ENCODE assay signal across 7 mouse cellular contexts in genomic region chr19:11966201-11966636, GRCm38 (mm10). TPM values are rescaled to one million over a fixed set of nuclear protein-coding genes. Genes with fewer than 3 reads are reported as not detected.
DNase-seq lines count a peak whose midpoint lies in the region; ATAC-seq lines count a peak whose summit lies in the region.

No protein-coding gene starts in this region.

- peak overlapping the region; percentile 82 for H3K4me3 ChIP-seq in limb, embryonic 10.5 days
- peak overlapping the region; percentile 88 for H3K4me3 ChIP-seq in midbrain, embryonic 13.5 days (replicated peaks)

- peak overlapping the region; percentile 86 for H3K9ac ChIP-seq in midbrain, embryonic 13.5 days (replicated peaks)

- no peaks in the 10 kb centered on the region for H3K9me3 ChIP-seq in limb, embryonic 10.5 days (replicated peaks)
- no peaks in the 10 kb centered on the region for H3K9me3 ChIP-seq in midbrain, embryonic 13.5 days

- peak overlapping the region; percentile 87 for H3K27ac ChIP-seq in limb, embryonic 10.5 days
- H3K27ac ChIP-seq in midbrain, embryonic 13.5 days: peak overlapping the region; percentile 84

- H3K4me2 ChIP-seq in midbrain, embryonic 13.5 days (replicated peaks): peak overlapping the region; percentile 90

- peaks cover 25% of the 10 kb centered on the region for H3K36me3 ChIP-seq in limb, embryonic 10.5 days
- peaks cover 18% of the 10 kb centered on the region for H3K36me3 ChIP-seq in midbrain, embryonic 13.5 days

- H3K4me1 ChIP-seq in limb, embryonic 10.5 days: peaks cover 12% of the 10 kb centered on the region
- H3K4me1 ChIP-seq in midbrain, embryonic 13.5 days (replicated peaks): peaks cover 32% of the 10 kb centered on the region

- WGBS in limb, embryonic 10.5 days: 2% methylated on average over 18 of the region's 18 CpGs
- under 1% methylated on average over 18 of the region's 18 CpGs for WGBS in midbrain, embryonic 13.5 days

- DNase-seq in adrenal gland, adult (ENCODE audit: inconsistent age in 2 of 2, low spot score in 1 of 2): peak; percentile 63 to 80
- DNase-seq in cerebellum, postnatal 4 days (ENCODE audit: low spot score in 2 of 2): peak; percentile 32 to 50
- peak; percentile 29 for DNase-seq in gastrocnemius, postnatal 14 days
- DNase-seq in kidney, adult 18-20 months: peak; percentile 50
- peak; percentile 54 for DNase-seq in limb, embryonic 10.5 days (ENCODE audit: low spot score)
- DNase-seq in spleen, adult 18-20 months: peak; percentile 44 to 54

- intact Hi-C loops in gastrocnemius, postnatal 14 days (cut with DNase I; ENCODE audit: low total_unique reads): no loop called here

- no peaks in the 10 kb centered on the region for H3K27me3 ChIP-seq in limb, embryonic 10.5 days (ENCODE audit: low read depth, poor library complexity, severe bottlenecking)
- H3K27me3 ChIP-seq in midbrain, embryonic 13.5 days: no peaks in the 10 kb centered on the region

- ATAC-seq in midbrain, embryonic 13.5 days: peak; percentile 1; the same call in 1 of the 2 replicates

RNA-seq across cellular contexts. Expression of gene Osbp, which starts 0.5 kb away (rescaled TPM):
- total RNA-seq in gastrocnemius, postnatal 14 days (2021): 10 to 100 TPM; 70.8 to 71.5 TPM
- polyA plus RNA-seq in limb, embryonic 10.5 days (2016; fragmentation: Nextera tagmentation; extraction: Ambion mirVana): 3.3 and 3.4 TPM in 2 replicates
- 3.9 and 4.1 TPM in 2 replicates for polyA plus RNA-seq in midbrain, embryonic 13.5 days (2015; fragmentation: Nextera tagmentation; extraction: Ambion mirVana)

RNA-seq across cellular contexts. Expression of gene Patl1, which starts 54.0 kb away (rescaled TPM):
- total RNA-seq in gastrocnemius, postnatal 14 days (2021): 10 to 100 TPM; 21.0 to 22.8 TPM
- polyA plus RNA-seq in limb, embryonic 10.5 days (2016; fragmentation: Nextera tagmentation; extraction: Ambion mirVana): 20.4 and 21.2 TPM in 2 replicates
- polyA plus RNA-seq in midbrain, embryonic 13.5 days (2015; fragmentation: Nextera tagmentation; extraction: Ambion mirVana): 19.6 and 21.4 TPM in 2 replicates

Comparison
In these comparisons a context has a peak if more than half of its experiments do, and no peak if none do; other contexts are left out.
1. Peak in every context shown above with its lines: DNase-seq, ATAC-seq, H3K4me3 ChIP-seq and H3K27ac ChIP-seq.